Mouse (Mus musculus): ENCODE data around the gene Cd2bp2.

Cd2bp2 gene

DNA sequence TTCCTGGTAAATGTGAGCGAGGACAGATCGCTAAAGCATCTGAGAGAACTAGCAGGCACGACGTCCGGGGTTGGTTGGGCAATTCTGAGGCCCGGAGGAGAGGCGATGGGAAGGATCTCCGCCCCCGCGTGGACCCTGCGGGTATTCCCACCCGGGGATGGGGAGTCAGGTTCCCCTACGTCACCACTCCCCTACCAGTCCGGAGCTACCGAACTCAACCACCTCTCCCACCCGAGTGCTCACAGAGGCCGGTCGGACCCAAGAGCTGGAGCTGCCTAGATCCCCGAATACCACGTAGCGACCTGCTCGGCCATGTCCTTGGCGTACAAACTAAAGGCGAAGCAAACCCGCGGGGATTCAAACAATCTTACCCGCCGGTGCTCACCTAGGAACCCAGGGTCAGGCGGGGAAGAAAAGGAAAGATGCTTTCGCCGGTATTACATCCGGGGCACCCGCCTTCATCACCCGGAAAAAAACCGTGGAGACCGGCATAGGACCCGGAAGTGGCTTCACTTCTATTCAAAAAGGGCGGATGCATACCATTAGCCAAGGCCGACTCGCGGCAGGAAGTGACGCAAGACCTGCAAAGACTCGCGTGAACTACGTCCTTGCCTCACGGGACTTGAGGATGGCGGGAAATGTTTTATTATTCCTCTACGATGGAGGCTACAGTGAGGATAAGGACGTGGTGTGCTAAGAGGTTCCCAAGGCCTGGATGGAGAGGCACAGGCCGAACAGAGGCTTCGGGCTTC, at the start of gene Cd2bp2:
Cd2bp2 (minus strand) TSS at position 507 of the 752 bp plus-strand sequence.
- DNase-seq (ENCODE audit: low spot score), result peak; percentile 98

DNA sequence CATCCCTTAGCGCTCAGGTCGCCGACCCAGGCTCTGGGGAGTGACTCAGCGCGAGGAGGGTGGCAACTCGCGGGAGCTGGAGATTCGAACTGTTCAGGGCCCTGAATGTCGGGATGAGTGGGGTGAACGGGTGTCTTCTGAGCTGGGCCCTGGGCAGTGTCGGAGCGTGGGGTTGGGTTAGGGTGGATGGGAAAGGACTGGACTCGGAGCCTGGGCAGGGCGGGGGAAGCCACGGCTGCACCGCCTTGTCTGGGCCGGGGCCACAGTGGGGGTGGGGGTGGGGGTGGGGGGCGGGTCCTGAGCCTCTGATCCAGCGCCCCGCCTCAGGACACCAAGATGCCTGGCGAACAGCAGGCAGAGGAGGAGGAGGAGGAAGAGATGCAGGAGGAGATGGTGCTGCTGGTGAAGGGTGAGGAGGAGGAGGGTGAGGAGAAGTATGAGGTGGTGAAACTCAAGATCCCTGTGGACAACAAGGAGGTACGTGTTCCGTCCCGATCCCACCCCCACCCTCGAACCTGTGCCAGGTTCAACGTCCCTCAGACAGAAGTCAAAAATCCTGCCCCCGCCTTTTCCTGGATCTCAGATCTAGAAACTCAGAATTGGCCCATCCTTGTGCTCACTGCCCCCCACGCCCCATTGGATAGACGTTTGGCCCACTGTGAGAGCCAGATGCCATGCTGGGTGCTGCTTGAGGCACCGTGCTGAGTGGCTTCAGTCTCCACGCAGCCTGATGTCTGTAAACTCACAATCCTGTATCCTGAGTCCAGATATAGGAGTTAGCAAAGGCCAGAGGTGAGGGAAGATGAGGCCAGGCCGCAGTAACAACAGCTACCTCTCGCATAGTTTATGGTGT, 49.0 kb upstream of the Cd2bp2 start:
- no peak for DNase-seq (ENCODE audit: low spot score)

DNA sequence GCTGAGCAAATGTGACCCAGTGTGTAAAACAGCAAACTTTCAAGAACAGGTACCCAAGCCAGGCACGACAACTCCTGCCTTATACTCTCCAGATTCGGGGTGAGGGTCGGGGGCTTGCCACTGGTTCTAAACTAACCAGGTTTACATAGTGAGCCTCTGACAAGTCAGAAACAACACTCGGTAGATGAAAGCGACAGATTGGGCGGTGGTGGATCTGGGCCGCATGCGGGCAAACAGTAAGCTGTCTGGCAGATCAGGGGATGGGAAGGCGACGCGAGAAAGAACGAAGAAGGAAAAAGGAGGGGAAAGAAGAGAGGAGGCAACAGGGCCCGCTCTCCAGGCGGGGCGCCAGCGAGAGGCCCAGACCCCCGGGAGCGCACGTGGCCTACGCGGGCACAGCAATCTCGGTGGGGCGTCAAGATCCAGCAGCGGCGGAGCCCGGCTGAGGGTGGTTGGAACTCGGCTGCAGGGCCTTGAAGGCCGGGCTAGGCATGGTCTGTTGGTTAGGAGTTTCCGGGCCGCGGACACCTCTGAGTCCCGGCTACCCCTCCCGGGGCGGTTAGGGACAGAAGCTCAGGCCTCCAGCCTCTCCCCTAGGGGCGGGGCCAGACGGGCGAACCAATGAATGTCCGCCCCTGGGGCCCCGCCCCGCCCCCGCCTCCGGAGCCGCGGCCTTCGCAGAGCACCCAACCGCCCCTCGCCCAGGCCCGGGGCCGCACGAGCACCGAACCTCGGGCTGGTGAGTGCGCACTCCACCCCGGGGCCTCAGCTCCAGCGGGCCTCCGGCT, 48.2 kb upstream of the Cd2bp2 start, which contains the start of gene Zfp771:
Zfp771 (plus strand) TSS at position 405 of the 788 bp plus-strand sequence.
- peak; percentile 95 for DNase-seq (ENCODE audit: low spot score)

DNA sequence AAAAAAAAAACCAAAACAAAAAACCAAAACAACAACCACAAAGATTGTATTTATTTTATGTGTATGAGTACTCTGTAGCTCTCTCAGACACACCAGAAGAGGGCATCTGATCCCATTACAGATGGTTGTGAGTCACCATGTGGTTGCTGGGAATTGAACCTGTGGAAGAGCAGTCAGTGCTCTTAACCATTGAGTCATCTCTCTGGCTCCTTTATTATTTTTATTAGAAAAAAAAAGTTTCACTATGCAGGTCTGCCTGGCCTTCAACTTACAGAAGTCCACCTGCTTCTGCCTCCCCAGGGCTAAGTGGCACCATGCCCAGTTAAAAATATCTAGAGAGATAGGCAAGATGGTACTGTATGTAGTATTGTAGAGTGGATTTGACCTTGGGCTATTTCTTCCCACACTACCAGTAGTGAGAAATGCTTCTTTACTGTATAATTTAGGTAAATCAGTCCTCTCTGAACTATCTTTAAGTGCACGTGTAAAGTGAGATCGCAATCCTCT, 47.6 kb upstream of the Cd2bp2 start:
- no peak for DNase-seq (ENCODE audit: low spot score)

DNA sequence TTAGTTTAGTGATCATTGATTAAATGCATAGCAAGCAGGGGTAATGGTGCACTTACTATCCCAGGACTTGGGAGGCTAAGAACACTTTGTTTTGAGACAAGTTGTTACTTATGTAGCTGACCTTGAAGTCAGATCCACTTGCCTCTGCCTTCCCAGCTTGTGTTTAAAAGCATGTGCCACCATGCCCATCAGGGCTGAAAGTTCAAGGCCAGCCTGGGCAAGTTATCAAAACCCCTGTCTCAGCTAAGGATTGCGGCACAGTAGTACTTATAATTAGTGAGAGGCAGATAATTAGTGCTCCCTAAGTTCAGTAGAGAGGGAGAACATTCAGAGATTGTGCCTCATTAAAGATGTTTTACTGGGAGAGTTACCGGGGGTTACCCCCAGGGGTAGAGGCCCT, 38.9 kb upstream of the Cd2bp2 start:
- DNase-seq (ENCODE audit: low spot score), result no peak

DNA sequence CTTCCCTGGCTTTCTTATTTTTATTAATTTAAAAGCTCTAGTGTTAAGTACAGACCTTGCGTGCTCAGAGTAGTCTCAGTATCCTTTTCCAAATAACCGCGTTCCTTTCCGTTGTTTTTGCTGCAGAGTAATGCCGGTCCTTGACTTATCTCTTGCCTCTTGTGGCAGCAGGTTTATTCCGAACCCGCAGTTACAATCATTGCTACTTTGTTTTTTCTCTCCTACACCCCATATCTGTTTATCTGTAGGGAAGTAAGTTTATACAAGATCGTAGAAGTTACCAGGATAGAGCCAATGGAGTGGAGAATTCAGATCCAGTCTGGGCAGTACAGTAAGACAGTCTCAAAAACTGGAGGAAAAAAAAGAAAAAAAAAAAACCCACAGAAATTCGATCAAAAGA, 37.9 kb upstream of the Cd2bp2 start:
- no peak for DNase-seq (ENCODE audit: low spot score)

DNA sequence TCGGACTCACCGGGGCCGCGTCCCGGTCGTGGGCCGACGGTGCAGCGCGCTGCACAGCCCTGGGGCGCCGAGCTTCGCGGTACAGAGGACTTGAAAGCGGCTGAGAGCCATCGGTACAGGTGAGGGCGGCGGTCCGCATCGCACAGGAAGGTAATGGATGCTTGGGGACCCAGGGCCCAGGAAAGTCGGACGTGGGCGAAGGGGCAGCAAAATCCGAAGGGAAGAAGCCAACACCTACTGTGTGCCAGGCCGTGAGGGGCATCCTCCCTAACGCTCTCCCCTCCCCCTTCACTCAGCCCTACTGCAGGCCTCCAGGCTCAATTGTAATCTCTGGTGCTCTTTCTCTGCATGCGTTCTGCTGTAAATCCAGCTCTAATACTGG, 37.5 kb upstream of the Cd2bp2 start:
- no peak for DNase-seq (ENCODE audit: low spot score)

DNA sequence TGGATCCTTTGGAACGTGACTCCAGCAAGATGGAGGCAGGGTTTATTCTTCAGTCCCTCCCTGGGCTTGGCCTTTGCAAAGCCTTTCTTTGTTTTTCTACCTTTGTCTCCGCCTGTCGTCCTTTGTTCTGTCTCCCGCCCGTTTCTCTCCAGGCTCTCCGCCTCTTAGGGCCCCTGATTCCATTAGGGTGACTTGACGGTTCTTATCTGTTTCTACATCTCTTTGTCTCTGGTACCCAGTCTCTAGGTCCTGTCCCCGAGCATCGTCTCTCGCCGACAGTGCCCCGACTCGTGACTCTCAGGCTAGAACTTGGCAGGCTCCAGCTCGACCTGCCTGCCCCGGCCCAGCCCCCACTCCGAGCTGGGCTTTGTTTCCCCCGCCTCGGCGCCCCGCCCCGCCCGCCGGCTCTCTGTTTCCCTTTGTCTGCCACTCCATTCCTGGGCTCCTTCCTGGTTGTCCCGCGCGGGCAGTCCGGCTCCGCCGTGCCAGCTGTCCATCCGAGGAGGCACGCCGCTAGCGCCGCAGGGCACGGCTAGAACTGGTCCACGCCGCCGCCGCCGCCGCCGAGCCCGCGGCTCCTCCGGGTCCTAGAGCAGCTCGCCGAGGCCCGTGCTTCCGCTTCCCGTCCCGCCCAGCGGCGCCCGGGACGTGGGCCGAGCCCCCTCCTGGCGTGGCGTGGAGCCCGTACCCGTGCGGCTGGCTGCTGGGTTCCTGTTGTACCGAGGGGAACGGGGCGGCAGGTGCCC, 36.9 kb upstream of the Cd2bp2 start, which contains the start of the genes Zfp553 and Sept1:
Zfp553 (plus strand) TSS at position 440 of the 746 bp plus-strand sequence.
Sept1 (minus strand) TSS at position 509 of the 746 bp plus-strand sequence.
- peak; percentile 83 for DNase-seq (ENCODE audit: low spot score)

DNA sequence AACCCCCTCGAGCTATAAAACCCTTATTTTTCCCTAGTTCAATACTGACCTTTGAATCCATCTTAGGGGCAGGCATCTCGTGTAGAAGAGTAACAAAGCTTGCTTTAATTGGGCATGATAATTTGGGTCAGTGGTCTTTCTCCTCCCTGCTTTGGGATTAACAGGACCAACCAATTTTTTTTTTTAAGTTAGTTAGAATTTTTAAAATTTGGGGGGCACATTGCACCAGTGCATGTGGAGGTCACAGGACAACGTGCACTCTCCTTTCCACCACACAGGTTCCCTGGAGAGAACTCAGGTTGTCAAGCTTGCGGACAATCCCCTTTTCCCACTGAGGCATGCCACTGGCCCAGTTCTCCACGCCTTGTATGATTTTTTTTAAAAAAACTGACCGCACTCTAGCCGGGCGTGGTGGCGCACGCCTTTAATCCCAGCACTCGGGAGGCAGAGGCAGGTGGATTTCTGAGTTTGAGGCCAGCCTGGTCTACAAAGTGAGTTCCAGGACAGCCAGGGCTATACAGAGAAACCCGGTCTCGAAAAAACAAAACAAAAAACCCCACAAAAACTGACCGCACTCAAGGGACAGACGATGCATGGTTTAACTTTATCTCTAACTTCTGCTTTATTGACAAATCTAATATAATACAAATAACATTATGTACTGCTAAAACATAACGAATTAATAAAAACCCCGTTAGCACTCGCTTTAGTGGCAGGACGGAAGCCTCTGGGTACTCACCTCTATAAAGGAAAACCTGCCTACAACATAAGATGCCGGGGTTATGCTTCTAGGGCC, 36.2 kb upstream of the Cd2bp2 start:
- no peak for DNase-seq (ENCODE audit: low spot score)

DNA sequence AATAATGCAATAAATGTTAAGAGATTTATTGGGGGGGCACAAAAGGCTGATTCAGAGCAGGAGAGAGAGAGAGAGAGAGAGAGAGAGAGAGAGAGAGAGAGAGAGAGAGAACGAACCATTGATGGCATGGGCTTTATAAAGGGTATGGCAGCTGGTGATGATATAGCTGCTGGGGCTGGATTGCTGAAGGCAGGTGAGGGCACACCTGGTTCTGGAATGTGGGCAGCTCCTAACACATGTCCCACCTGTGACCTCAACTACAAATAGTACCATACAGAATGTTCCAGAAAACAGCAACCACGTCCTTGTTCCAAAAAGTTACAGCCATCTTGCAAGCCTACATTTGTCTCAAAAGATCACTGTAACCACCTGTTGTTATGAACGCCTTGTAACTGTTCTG, 35.5 kb upstream of the Cd2bp2 start:
- DNase-seq (ENCODE audit: low spot score), result no peak

DNA sequence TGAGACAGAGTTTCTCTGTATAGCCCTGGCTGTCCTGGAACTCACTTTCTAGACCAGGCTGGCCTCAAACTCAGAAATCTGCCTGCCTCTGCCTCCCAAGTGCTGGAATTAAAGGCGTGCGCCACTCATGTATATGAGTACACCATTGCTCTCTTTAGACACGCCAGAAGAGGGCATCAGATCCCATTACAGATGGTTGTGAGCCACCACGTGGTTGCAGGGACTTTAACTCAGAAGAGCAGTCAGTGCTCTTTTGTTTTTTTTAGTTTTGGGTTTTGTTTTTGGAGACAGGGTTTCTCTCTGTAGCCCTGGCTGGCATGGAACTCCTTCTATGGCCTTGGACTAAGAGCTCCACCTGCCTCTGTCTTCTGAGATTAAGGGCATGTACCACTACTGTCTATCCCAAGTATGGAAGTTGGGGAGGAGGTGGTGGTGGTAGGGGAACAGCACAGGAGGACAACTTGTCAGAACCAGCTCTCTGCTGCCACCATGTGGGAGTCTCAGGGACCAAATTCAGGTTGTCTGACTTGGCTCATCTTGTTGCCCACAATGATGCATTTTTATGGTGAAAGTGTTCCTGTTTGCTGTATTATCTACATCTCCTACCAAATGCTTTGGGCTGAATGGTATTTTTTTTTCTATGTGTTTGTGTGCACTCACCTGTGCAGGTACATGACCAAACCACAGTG, 32.9 kb upstream of the Cd2bp2 start:
- DNase-seq (ENCODE audit: low spot score), result peak; percentile 79

DNA sequence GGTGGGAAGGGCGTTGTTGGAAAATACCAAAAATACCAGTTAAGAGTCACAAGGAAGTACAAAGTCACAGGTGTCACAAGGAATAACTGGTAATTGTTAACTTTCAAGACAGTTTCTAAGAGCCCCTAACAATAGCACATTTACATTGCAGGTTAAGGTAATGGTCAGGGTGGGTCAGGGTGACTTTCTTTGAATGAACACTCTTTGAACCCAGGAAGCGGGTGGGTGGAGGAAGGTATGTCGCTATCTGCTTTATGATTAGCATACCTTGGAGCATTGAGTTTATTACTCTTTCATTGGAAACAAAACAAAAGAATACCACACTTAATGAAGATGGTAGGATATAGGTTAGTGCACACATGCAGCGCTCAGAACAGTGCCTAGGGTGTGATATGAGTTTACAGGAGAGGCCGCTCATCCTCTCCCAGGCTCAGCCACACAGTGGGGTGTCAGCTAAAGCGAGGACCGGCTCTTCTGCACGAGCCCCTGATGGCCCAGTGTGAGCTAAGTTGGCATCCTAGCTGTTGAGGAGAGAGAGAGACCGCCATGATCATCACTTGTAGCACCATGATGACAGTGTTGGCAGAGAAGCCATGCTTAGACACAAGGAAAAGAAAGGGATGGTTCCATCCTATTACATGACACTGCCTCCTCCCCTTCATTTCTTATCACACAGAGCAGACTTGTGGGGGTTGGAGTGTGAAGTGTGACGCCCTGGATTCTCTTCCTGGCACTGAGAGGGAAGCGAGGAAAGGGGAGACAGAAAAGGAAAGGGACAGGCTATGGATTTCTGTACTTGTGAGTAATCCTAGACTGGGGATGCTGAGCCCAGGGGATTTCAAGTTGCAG, 29.5 kb upstream of the Cd2bp2 start:
- no peak for DNase-seq (ENCODE audit: low spot score)

DNA sequence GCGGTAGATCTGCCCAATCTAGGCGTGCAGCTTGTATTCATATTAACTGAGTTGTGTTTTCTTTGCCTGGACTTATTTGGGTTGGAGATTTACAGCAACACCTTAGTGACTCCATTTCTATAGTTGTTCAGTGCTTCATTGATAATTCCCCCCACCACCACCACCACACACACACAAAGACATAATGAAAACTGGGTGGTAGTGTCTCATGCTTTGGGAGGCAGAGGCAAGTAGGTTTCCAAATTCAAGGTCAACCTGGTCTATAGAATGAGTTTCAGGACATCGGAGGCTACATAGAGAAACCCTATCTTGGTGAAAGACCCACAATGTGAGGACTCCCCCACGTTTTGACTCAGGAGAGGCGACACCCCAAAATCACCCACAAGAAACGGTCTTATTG, 28.8 kb upstream of the Cd2bp2 start:
- DNase-seq (ENCODE audit: low spot score), result no peak

DNA sequence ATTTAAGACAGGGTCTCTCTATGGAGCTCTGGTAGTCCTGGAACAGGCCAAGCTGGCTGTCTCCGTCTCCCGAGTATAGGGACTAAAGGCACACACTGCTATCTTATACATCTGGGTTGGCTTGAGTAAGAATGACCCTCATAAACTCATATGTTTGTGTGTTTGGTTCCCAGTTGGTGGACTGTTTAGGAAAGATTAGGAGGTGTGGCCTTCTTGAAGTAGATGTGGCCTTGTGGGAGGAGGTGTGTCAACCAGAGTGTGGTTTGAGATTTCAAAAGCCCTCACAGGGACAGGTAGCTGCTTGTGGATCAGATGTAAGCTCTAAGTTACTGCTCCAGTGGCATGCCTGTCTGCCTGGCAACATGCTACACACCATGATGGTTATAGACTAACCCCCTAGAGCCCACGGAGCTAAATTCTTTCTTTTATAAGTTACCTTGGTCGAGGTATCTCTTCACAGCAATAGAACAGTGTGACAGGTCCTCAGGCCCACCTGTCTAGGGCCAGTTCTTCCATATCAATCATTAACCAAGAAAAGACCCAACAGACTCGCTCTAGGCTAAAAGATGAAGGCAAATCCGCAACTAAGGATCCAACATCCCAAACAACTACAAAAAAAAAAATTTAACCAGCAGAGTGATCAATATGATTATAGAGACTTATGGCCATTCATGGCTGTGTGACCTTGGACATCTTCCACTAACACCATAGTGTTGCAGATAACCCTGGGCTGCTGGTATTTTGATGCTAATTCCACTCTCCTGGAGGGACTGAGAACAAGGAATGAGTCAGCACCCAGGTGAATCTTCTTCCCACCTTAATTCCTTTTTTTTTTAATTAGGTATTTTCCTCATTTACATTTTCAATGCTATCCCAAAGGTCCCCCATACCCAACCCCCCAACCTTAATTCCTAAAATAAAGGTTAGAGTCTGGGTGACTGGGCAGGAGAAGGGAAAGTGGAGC, 27.9 kb upstream of the Cd2bp2 start:
- DNase-seq (ENCODE audit: low spot score), result no peak

DNA sequence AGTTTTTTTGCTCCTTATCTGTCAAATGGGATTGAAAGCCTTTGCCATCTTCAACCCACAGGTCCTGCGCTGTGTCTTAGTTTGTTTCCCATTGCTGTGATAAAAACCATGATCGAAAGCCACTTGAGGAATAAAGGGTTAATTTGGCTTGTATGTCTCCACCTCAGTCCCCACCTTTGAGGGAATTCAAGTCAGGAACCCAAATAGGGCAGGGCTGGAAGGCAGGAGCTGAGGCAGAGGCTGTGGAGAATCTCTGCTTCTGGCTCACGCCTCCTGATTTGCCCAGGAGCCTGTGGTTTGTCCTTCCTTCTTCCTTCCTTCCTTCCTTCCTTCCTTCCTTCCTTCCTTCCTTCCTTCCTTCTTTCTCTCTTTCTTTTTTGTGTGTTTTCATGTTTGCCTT, 27.3 kb upstream of the Cd2bp2 start:
- no peak for DNase-seq (ENCODE audit: low spot score)

DNA sequence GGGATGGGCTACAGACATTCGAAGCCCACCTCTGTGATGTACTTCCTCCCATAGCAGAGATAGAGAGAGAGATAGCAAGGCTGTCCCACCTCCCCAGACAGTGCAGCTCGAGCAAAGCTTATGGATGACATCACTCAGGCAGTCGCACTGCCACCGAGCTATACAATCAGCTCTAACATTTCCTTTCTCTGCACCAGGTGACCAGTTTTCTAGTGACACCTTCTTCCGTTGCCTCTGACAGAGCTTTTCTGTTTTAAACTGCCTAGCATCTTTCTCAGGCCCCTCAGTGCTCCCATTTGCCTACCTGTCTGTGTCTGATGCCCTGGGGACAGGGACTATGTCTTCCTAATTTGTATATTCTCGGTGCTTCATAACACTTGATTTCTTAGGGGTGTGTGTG, 24.6 kb upstream of the Cd2bp2 start:
- no peak for DNase-seq (ENCODE audit: low spot score)

DNA sequence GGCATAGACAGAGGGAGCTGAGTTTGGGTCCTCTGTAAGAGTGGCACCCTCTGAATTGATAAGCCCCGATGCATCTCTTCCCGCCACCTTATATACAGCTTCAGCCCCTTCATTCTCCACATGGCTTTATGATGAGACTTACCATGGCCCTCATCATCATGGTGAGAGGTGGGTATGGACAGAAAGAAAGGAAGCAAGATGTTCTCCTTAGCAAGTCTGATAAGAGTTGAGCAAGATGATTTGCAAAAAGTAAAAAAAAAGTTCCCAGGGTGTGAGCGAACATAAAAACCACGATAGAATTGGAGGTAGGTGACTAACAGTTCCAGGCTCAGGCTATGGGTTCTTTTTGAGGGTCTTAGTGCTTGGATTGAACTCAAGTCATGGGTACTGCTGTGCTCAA, 22.8 kb upstream of the Cd2bp2 start:
- no peak for DNase-seq (ENCODE audit: low spot score)

All from lung, postnatal 25 days (tissue).